Mouse (Mus musculus) MEL (cell line): ENCODE results near the gene Slc26a11. TPM values are rescaled to one million over a fixed set of nuclear protein-coding genes. Genes with fewer than 3 reads are reported as not detected.

Experiments used
- DNase-seq: peaks from one replicate; pipeline ENCODE4 v3.0.0; 2011; ENCODE audit warnings: low read depth, low spot score
- H3K27ac ChIP-seq: 2 replicates; pipeline ENCODE4 v1.5.1; 2012; ENCODE audit warnings: low read depth, mild to moderate bottlenecking, control low read depth, low read length, moderate library complexity; ENCODE audit not compliant: control insufficient read depth
- H3K27me3 ChIP-seq, 2 experiments: fragments of 150-350 bp in 1 of 2; sonication (generic) in 1 of 2; 2 replicates each; pipeline ENCODE4 v1.6.1; 2012; ENCODE audit warnings: low read length in 2 of 2, mild to moderate bottlenecking in 2 of 2, improper control_type of control experiment in 1 of 2, moderate library complexity in 1 of 2; ENCODE audit not compliant: insufficient read depth in 2 of 2, control insufficient read depth in 1 of 2
- H3K36me3 ChIP-seq, 2 experiments: 2 replicates each; pipeline ENCODE4 v1.6.1; 2012 to 2014; ENCODE audit warnings: low read length in 2 of 2, improper control_type of control experiment in 1 of 2, inconsistent platforms in 1 of 2, mild to moderate bottlenecking in 1 of 2; ENCODE audit not compliant: insufficient read depth in 2 of 2, control insufficient read depth in 1 of 2
- H3K4me1 ChIP-seq, 2 experiments: fragments of 150-350 bp in 1 of 2; sonication (generic) in 1 of 2; 2 replicates each; pipeline ENCODE4 v1.6.1; 2012; ENCODE audit warnings: low read length in 2 of 2, improper control_type of control experiment in 1 of 2, mild to moderate bottlenecking in 1 of 2; ENCODE audit not compliant: insufficient read depth in 2 of 2, control insufficient read depth in 1 of 2
- H3K4me3 ChIP-seq, 2 experiments: fragments of 150-350 bp in 1 of 2; sonication (generic) in 1 of 2; 2 replicates each; pipeline ENCODE4 v1.5.1; 2012; ENCODE audit warnings: low read depth in 2 of 2, low read length in 2 of 2, mild to moderate bottlenecking in 2 of 2, moderate library complexity in 2 of 2, control low read depth in 1 of 2, improper control_type of control experiment in 1 of 2; ENCODE audit not compliant: control insufficient read depth in 1 of 2, insufficient read depth in 1 of 2
- H3K79me2 ChIP-seq: 2 replicates; pipeline ENCODE4 v1.6.1; 2012; ENCODE audit warnings: mild to moderate bottlenecking, low read length, moderate library complexity; ENCODE audit not compliant: control insufficient read depth, poor library complexity, insufficient read depth
- H3K9ac ChIP-seq: 2 replicates; pipeline ENCODE4 v1.6.1; 2012; ENCODE audit warnings: low read depth, mild to moderate bottlenecking, control low read depth, low read length, moderate library complexity; ENCODE audit not compliant: control insufficient read depth, poor library complexity, severe bottlenecking
- H3K9me3 ChIP-seq: fragments of 150-350 bp; sonication (generic); replicated peaks from 2 replicates; pipeline ENCODE4 v1.6.1; 2012; ENCODE audit warnings: mild to moderate bottlenecking, low read length, improper control_type of control experiment, moderate library complexity; ENCODE audit not compliant: insufficient read depth
- BHLHE40 ChIP-seq: IDR thresholded peaks from 2 replicates; pipeline ENCODE4 v1.6.1; 2012; ENCODE audit warnings: low read depth, mild to moderate bottlenecking, inconsistent platforms, low read length, improper control_type of control experiment, borderline replicate concordance
- CHD2 ChIP-seq: IDR thresholded peaks from 2 replicates; pipeline ENCODE4 v1.6.1; 2011; ENCODE audit warnings: low read length, improper control_type of control experiment
- CTCF ChIP-seq, 3 experiments: IDR thresholded peaks in 2 of 3; conservative IDR thresholded peaks in 1 of 3; 2 replicates each; pipeline ENCODE4 v1.5.1; 2011 to 2012; ENCODE audit warnings: low read length in 3 of 3, low read depth in 2 of 3, mild to moderate bottlenecking in 2 of 3, improper control_type of control experiment in 1 of 3, inconsistent platforms in 1 of 3, mixed read lengths in 1 of 3, moderate library complexity in 1 of 3; ENCODE audit not compliant: control insufficient read depth in 1 of 3, insufficient read depth in 1 of 3, poor library complexity in 1 of 3, severe bottlenecking in 1 of 3
- E2F4 ChIP-seq: IDR thresholded peaks from 2 replicates; pipeline ENCODE4 v1.6.1; 2011; ENCODE audit warnings: low read depth, low read length, improper control_type of control experiment, borderline replicate concordance
- ELF1 ChIP-seq: IDR thresholded peaks from 2 replicates; pipeline ENCODE4 v1.6.1; 2014; ENCODE audit warnings: low read depth, mild to moderate bottlenecking, inconsistent platforms, low read length, improper control_type of control experiment, moderate library complexity
- ETS1 ChIP-seq: IDR thresholded peaks from 2 replicates; pipeline ENCODE4 v1.6.1; 2012; ENCODE audit warnings: low read depth, mild to moderate bottlenecking, inconsistent platforms, low read length, improper control_type of control experiment, moderate library complexity
- GATA1 ChIP-seq: IDR thresholded peaks from 2 replicates; pipeline ENCODE4 v1.6.1; 2011; ENCODE audit warnings: low read depth, low read length, improper control_type of control experiment
- HCFC1 ChIP-seq: IDR thresholded peaks from 2 replicates; pipeline ENCODE4 v1.6.1; 2012; ENCODE audit warnings: low read depth, mild to moderate bottlenecking, inconsistent platforms, low read length, improper control_type of control experiment, moderate library complexity
- MEF2A ChIP-seq: IDR thresholded peaks from 2 replicates; pipeline ENCODE4 v1.6.1; 2014; ENCODE audit warnings: low read depth, mild to moderate bottlenecking, inconsistent platforms, low read length, improper control_type of control experiment; ENCODE audit not compliant: poor library complexity, insufficient replicate concordance, severe bottlenecking; ENCODE audit errors: extremely low read depth
- MXI1 ChIP-seq: IDR thresholded peaks from 2 replicates; pipeline ENCODE4 v1.6.1; 2011; ENCODE audit warnings: mild to moderate bottlenecking, low read depth, low read length, improper control_type of control experiment
- MYB ChIP-seq: IDR thresholded peaks from 2 replicates; pipeline ENCODE4 v1.6.1; 2011; ENCODE audit warnings: mild to moderate bottlenecking, low read depth, low read length, improper control_type of control experiment
- MYC ChIP-seq: IDR thresholded peaks from 2 replicates; pipeline ENCODE4 v1.6.1; 2011; ENCODE audit warnings: low read depth, mild to moderate bottlenecking, low read length, improper control_type of control experiment, moderate library complexity
- NELFE ChIP-seq: IDR thresholded peaks from 2 replicates; pipeline ENCODE4 v1.6.1; 2011; ENCODE audit warnings: low read depth, low read length, improper control_type of control experiment
- NRF1 ChIP-seq: IDR thresholded peaks from 2 replicates; pipeline ENCODE4 v1.6.1; 2014; ENCODE audit warnings: low read depth, mild to moderate bottlenecking, inconsistent platforms, low read length, improper control_type of control experiment, moderate library complexity; ENCODE audit not compliant: poor library complexity, insufficient read depth, severe bottlenecking
- SIN3A ChIP-seq: IDR thresholded peaks from 2 replicates; pipeline ENCODE4 v1.6.1; 2012; ENCODE audit warnings: low read length, improper control_type of control experiment, inconsistent platforms
- SMC3 ChIP-seq: IDR thresholded peaks from 2 replicates; pipeline ENCODE4 v1.6.1; 2011; ENCODE audit warnings: low read depth, low read length, improper control_type of control experiment
- TAL1 ChIP-seq: IDR thresholded peaks from 2 replicates; pipeline ENCODE4 v1.6.1; 2012; ENCODE audit warnings: mild to moderate bottlenecking, inconsistent platforms, low read length, moderate library complexity, mixed read lengths
- TBP ChIP-seq: IDR thresholded peaks from 2 replicates; pipeline ENCODE4 v1.8.0; 2011; ENCODE audit warnings: low read depth, low read length, improper control_type of control experiment
- UBTF ChIP-seq: IDR thresholded peaks from 2 replicates; pipeline ENCODE4 v1.6.1; 2012; ENCODE audit warnings: low read depth, mild to moderate bottlenecking, inconsistent platforms, low read length, improper control_type of control experiment, moderate library complexity, borderline replicate concordance; ENCODE audit not compliant: insufficient read depth
- USF1 ChIP-seq: IDR thresholded peaks from 2 replicates; pipeline ENCODE4 v1.6.1; 2014; ENCODE audit warnings: low read depth, mild to moderate bottlenecking, inconsistent platforms, low read length, improper control_type of control experiment, moderate library complexity
- USF2 ChIP-seq, 2 experiments: IDR thresholded peaks; 2 replicates each; pipeline ENCODE4 v1.6.1; 2011 to 2012; ENCODE audit warnings: improper control_type of control experiment in 2 of 2, low read length in 2 of 2, borderline replicate concordance in 1 of 2, inconsistent platforms in 1 of 2, low read depth in 1 of 2, mild to moderate bottlenecking in 1 of 2; ENCODE audit not compliant: insufficient read depth in 1 of 2
- ZKSCAN1 ChIP-seq: IDR thresholded peaks from 2 replicates; pipeline ENCODE4 v1.6.1; 2012; ENCODE audit warnings: low read depth, mild to moderate bottlenecking, inconsistent platforms, low read length, improper control_type of control experiment, moderate library complexity
- ZNF384 ChIP-seq: IDR thresholded peaks from 2 replicates; pipeline ENCODE4 v1.6.1; 2012; ENCODE audit warnings: low read depth, mild to moderate bottlenecking, inconsistent platforms, low read length, improper control_type of control experiment
- polyA plus RNA-seq, 2 experiments: library from polyadenylated mRNA; stranded (reverse) in 1 of 2; unstranded in 1 of 2; fragments of >175 nt in 1 of 2; fragments of >200 nt in 1 of 2; gene quantifications; 2 replicates each; pipeline versions ENCODE4 v1.2.1 to v1.2.4; 2012; ENCODE audit warnings: low replicate concordance in 2 of 2, low read depth in 1 of 2; ENCODE audit not compliant: insufficient read length in 2 of 2, insufficient read depth in 1 of 2, missing spikeins in 1 of 2
- total RNA-seq: library from RNA; depleted of rRNA; stranded (reverse); fragments of 300-350 nt; gene quantifications from 2 replicates; pipeline ENCODE4 v1.2.3, GENCODE M21; 2012; rRNA removed

Gene Slc26a11
- total RNA-seq: not detected in 2 replicates
- under 1 TPM in 1 of 2 experiments, not detected in 1; 0.04 TPM for polyA plus RNA-seq

DNA sequence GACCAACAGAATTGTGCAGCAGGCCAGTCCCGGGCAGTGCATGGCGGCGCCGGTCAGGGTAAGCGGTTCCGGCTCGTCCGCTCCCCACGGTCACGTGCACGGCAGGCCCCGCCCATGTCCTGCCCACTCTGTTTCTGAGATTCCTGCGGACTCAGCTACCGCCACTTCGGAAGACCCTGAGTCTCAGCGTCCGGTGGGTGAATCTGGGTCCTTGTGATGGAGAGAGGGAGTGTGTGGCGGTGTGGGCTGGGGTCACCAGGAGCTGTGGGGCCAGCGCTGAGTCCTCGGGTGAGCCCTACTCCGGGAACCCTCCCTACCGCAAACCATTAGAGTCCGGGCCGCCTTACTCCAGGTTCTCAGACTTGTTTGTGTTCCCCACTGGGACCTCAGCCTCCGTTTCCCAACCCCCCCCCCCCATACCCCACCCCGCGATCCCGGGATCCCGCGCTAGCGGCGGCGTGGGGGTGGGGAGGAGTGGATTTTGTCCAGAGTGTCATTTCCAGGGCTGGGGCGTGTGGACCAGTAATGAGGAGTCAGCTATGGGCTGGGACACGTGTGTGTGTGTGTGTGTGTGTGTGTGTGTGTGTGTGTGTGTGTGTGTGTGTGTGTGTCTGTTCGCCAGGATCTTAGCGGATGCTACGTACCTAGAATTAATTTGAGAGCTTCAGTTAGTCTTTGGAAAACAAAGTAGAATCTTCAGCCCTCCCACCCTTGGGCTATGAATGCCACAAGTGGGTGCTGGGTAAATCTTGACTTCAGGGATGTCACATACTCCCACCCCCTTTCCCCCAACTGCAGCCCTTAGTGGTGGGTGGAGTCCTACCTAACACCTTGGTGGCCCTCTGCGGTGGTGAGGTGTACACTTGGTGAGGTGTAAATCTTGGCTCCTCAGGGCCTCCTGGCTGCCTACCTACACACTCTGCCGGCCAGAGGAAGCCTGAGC lies at the start of gene Slc26a11, which contains the start of gene Sgsh:
Slc26a11 (plus strand) TSS at position 115 of the 943 bp plus-strand sequence.
Sgsh (minus strand) TSS at position 94 of the 943 bp plus-strand sequence.
- no peaks in the 10 kb centered on the region for H3K79me2 ChIP-seq
- peaks cover 5 to 11% of the 10 kb centered on the region in 2 experiments for H3K4me1 ChIP-seq
- peak within 1 kb of the TSS; percentile 4; the same call in 1 of the 2 replicates for H3K9ac ChIP-seq
- TF ChIP-seq ZKSCAN1 (no peak), TAL1 (no peak), BHLHE40 (0 out of 2 replicates have a peak, but pooled peaks have one; percentile 19), USF1 (peak; percentile 85), SIN3A (no peak), MYC (no peak), MXI1 (no peak), CTCF (IDR thresholded peaks at IDR 0.05 in 2 of 3, conservative IDR thresholded peaks at IDR 0.05 in 1 of 3; ENCODE audit: control insufficient read depth in 1 of 3, insufficient read depth in 1 of 3, low read depth in 2 of 3, low read length in 3 of 3, poor library complexity in 1 of 3, severe bottlenecking in 1 of 3) (no peak), GATA1 (no peak), ELF1 (no peak), USF2 (IDR thresholded peaks at IDR 0.05; ENCODE audit: borderline replicate concordance in 1 of 2, insufficient read depth in 1 of 2, low read depth in 1 of 2, low read length in 2 of 2) (peak in 1 of 2 experiments; percentile 23; a peak in 1 of 4 replicates), MEF2A (no peak)
- H3K27me3 ChIP-seq: peaks cover 2 to 5% of the 10 kb centered on the region in 2 experiments; a peak in 3 of 4 replicates
- no peak within 1 kb of the TSS for H3K27ac ChIP-seq
- no peaks in the 10 kb centered on the region for H3K9me3 ChIP-seq
- H3K36me3 ChIP-seq: peaks cover 0 to 5% of the 10 kb centered on the region in 2 experiments; a peak in 2 of 4 replicates
- peak within 1 kb of the TSS in 1 of 2 experiments; percentile 18; a peak in 2 of 4 replicates for H3K4me3 ChIP-seq
- DNase-seq: no peak

DNA sequence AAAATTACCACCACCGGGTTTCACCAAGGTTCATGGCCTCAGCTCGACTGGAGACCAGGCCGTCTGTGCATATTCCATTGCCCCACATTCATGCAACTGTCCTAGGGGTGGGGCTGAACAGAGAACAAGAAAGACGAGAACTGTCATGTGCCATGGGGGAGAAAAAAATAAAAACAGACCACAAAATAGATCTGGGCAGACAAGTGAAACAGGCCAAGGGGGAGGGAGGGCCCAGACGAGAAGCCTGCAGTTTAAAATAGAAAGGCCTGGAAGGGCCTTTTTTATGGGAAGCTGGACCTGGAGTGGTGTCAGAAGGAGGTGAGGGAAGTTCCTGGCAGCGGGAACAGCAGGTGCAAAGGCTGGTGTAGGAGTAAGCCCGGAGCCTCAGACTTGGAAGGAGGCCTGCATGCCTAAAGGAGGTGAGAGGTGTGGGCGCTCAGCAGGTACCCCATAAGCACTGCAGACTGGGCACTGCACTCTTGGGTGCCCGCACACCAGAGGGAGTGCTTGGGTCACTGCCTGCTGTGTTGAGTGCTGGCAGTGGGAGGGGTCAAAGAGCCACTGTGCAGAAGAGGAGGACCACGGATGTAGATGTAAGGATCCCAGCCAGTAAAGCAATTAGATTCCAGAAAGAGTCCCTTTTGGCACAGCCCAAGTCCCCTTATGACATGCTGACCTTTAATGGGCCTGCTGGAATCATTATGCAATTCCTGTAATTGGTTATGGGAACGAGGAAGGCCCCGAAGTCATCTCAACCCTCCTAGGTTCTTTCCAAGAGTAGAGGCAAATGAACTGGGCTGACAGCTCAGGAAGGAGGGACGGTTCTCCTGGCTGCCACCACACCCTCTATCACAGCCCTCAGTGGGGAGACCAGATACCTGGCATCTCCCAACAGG lies 48.3 kb upstream of the Slc26a11 start:
- Histone ChIP-seq H3K79me2 (no peaks in the 10 kb centered on the region), H3K9ac (no peak overlapping the region), H3K9me3 (no peaks in the 10 kb centered on the region), H3K4me3 (no peak overlapping the region), H3K27ac (no peak overlapping the region), H3K4me1 (0 out of 4 replicates have a peak, but pooled peaks cover 0 to 4% of the 10 kb centered on the region in 2 experiments), H3K27me3 (peaks cover 4 to 13% of the 10 kb centered on the region in 2 experiments; a peak in 3 of 4 replicates), H3K36me3 (no peaks in the 10 kb centered on the region)
- no peak for DNase-seq
- TF ChIP-seq MYB: no peak
- TF ChIP-seq UBTF: no peak
- no peak for TF ChIP-seq NELFE
- no peak for TF ChIP-seq ZNF384
- no peak for TF ChIP-seq NRF1
- no peak for TF ChIP-seq HCFC1
- TF ChIP-seq SIN3A: no peak
- TF ChIP-seq TBP: no peak
- no peak for TF ChIP-seq SMC3
- no peak for TF ChIP-seq BHLHE40
- TF ChIP-seq CHD2: no peak
- TF ChIP-seq ELF1: no peak
- TF ChIP-seq E2F4: no peak
- no peak for TF ChIP-seq ETS1
